Mouse (Mus musculus) myocyte (in vitro differentiated cells): ENCODE results near the gene Sh3glb1. TPM values are rescaled to one million over a fixed set of nuclear protein-coding genes. Genes with fewer than 3 reads are reported as not detected.

Experiments used
- H3K27me3 ChIP-seq: one replicate; pipeline ENCODE4 v1.6.1; 2011; ENCODE audit not compliant: control insufficient read depth, insufficient read depth, insufficient read length
- H3K36me3 ChIP-seq: one replicate; pipeline ENCODE4 v1.6.1; 2011; ENCODE audit not compliant: control insufficient read depth, insufficient read depth
- H3K4me2 ChIP-seq: one replicate; pipeline ENCODE4 v1.6.1; 2011; ENCODE audit warnings: low read depth, control low read depth
- H3K4me3 ChIP-seq: one replicate; pipeline ENCODE4 v1.5.1; 2011; ENCODE audit warnings: mild to moderate bottlenecking, control low read depth, moderate library complexity
- H3K79me2 ChIP-seq: one replicate; pipeline ENCODE4 v1.6.1; 2011; ENCODE audit not compliant: control insufficient read depth, insufficient read depth
- H3ac ChIP-seq: one replicate; pipeline ENCODE4 v1.6.1; 2011; ENCODE audit not compliant: control insufficient read depth, insufficient read length
- CEBPB ChIP-seq: IDR thresholded peaks from 2 replicates; pipeline ENCODE4 v1.6.1; 2011; ENCODE audit warnings: mild to moderate bottlenecking, moderate library complexity; ENCODE audit not compliant: poor library complexity, insufficient read depth, severe bottlenecking
- E2F4 ChIP-seq: IDR thresholded peaks from one replicate; pipeline ENCODE4 v1.6.1; 2011; ENCODE audit warnings: mild to moderate bottlenecking, control low read depth, moderate library complexity; ENCODE audit not compliant: insufficient read depth
- MAX ChIP-seq: IDR thresholded peaks from one replicate; pipeline ENCODE4 v1.6.1; 2011; ENCODE audit warnings: low read depth, mild to moderate bottlenecking, control low read depth
- MYOD1 ChIP-seq, 3 experiments: IDR thresholded peaks; one replicate each; pipeline ENCODE4 v1.6.1; 2011; ENCODE audit warnings: control low read depth in 2 of 3, low read depth in 2 of 3, mild to moderate bottlenecking in 2 of 3, moderate library complexity in 1 of 3; ENCODE audit not compliant: insufficient read length in 2 of 3, control insufficient read depth in 1 of 3
- MYOG ChIP-seq, 3 experiments: IDR thresholded peaks; one replicate each; pipeline ENCODE4 v1.6.1; 2011; ENCODE audit warnings: control low read depth in 2 of 3, low read depth in 2 of 3, mild to moderate bottlenecking in 2 of 3; ENCODE audit not compliant: insufficient read length in 2 of 3, control insufficient read depth in 1 of 3, insufficient read depth in 1 of 3
- POLR2A ChIP-seq: IDR thresholded peaks from one replicate; pipeline ENCODE4 v1.6.1; 2011; ENCODE audit warnings: low read depth, mild to moderate bottlenecking, control low read depth, moderate library complexity; ENCODE audit not compliant: insufficient read length
- POLR2AphosphoS2 ChIP-seq: IDR thresholded peaks from one replicate; pipeline ENCODE4 v1.6.1; 2011; ENCODE audit warnings: low read depth, control low read depth; ENCODE audit not compliant: insufficient read length
- REST ChIP-seq: IDR thresholded peaks from one replicate; pipeline ENCODE4 v1.6.1; 2011; ENCODE audit warnings: mild to moderate bottlenecking, control low read depth, moderate library complexity; ENCODE audit not compliant: insufficient read depth, insufficient read length
- SRF ChIP-seq: IDR thresholded peaks from one replicate; pipeline ENCODE4 v1.6.1; 2011; ENCODE audit warnings: low read depth; ENCODE audit not compliant: control insufficient read depth, insufficient read length
- TCF12 ChIP-seq: IDR thresholded peaks from one replicate; pipeline ENCODE4 v1.6.1; 2011; ENCODE audit warnings: mild to moderate bottlenecking, control low read depth; ENCODE audit not compliant: poor library complexity, insufficient read depth, severe bottlenecking
- TCF3 ChIP-seq: IDR thresholded peaks from one replicate; pipeline ENCODE4 v1.6.1; 2011; ENCODE audit warnings: low read depth, control low read depth; ENCODE audit not compliant: insufficient read length
- USF1 ChIP-seq: IDR thresholded peaks from one replicate; pipeline ENCODE4 v1.6.1; 2011; ENCODE audit warnings: low read depth, mild to moderate bottlenecking, control low read depth, moderate library complexity
- polyA plus RNA-seq: library from polyadenylated mRNA; unstranded; fragments of >200 nt; fragmentation: generic; extraction: Trizol; gene quantifications from one replicate; pipeline ENCODE4 v1.2.1, GENCODE M21; 2012; ENCODE audit warnings: missing spikeins

Gene Sh3glb1
- polyA plus RNA-seq, 1 experiment = 288 TPM

GRCm38 (mm10) chr3:144719088-144719900, 841 bp downstream of the Sh3glb1 start:
- Histone ChIP-seq H3K4me2 (peak overlapping the region; percentile 93), H3K27me3 (no peaks in the 10 kb centered on the region), H3K36me3 (no peaks in the 10 kb centered on the region), H3K4me3 (peak overlapping the region; percentile 59), H3ac (peak overlapping the region; percentile 94), H3K79me2 (peaks cover 56% of the 10 kb centered on the region)
- TF ChIP-seq MAX (no peak), USF1 (no peak), CEBPB (no peak), POLR2A (no peak), SRF (no peak), TCF12 (no peak), REST (no peak), TCF3 (no peak), MYOD1 (IDR thresholded peaks at IDR 0.05; ENCODE audit: control insufficient read depth in 1 of 3, insufficient read length in 2 of 3, low read depth in 2 of 3) (peak in 1 of 3 experiments; percentile 1), POLR2AphosphoS2 (peak; percentile 52), E2F4 (no peak), MYOG (IDR thresholded peaks at IDR 0.05; ENCODE audit: control insufficient read depth in 1 of 3, insufficient read depth in 1 of 3, insufficient read length in 2 of 3, low read depth in 2 of 3) (peak in 1 of 3 experiments; percentile 28)

GRCm38 (mm10) chr3:144718706-144719087, 1.4 kb downstream of the Sh3glb1 start:
- H3K27me3 ChIP-seq = no peaks in the 10 kb centered on the region
- TF ChIP-seq SRF = no peak
- no peak for TF ChIP-seq TCF12
- no peak for TF ChIP-seq TCF3
- no peak for TF ChIP-seq MYOG (IDR thresholded peaks at IDR 0.05; ENCODE audit: control insufficient read depth in 1 of 3, insufficient read depth in 1 of 3, insufficient read length in 2 of 3, low read depth in 2 of 3)
- no peak for TF ChIP-seq POLR2A
- TF ChIP-seq REST = no peak
- TF ChIP-seq MYOD1 (IDR thresholded peaks at IDR 0.05; ENCODE audit: control insufficient read depth in 1 of 3, insufficient read length in 2 of 3, low read depth in 2 of 3) = no peak
- no peak for TF ChIP-seq E2F4
- no peak for TF ChIP-seq POLR2AphosphoS2
- no peak for TF ChIP-seq CEBPB
- no peak for TF ChIP-seq USF1
- TF ChIP-seq MAX = no peak
- H3K36me3 ChIP-seq = no peaks in the 10 kb centered on the region
- H3K79me2 ChIP-seq = peaks cover 62% of the 10 kb centered on the region
- H3ac ChIP-seq = peak overlapping the region; percentile 94
- H3K4me3 ChIP-seq = peak overlapping the region; percentile 59
- H3K4me2 ChIP-seq = peak overlapping the region; percentile 93

GRCm38 (mm10) chr3:144717835-144718234, 2.3 kb downstream of the Sh3glb1 start:
- peak overlapping the region; percentile 59 for H3K4me3 ChIP-seq
- H3K4me2 ChIP-seq = peak overlapping the region; percentile 93
- peaks cover 9% of the 10 kb centered on the region for H3K36me3 ChIP-seq
- peaks cover 71% of the 10 kb centered on the region for H3K79me2 ChIP-seq
- H3ac ChIP-seq = peak overlapping the region; percentile 32
- peak; percentile 62 for TF ChIP-seq POLR2AphosphoS2
- no peak for TF ChIP-seq CEBPB
- peak; percentile 40 for TF ChIP-seq POLR2A
- H3K27me3 ChIP-seq = no peaks in the 10 kb centered on the region

GRCm38 (mm10) chr3:144717121-144717520, 3.0 kb downstream of the Sh3glb1 start:
- Histone ChIP-seq H3K4me2 (peak overlapping the region; percentile 93), H3ac (no peak overlapping the region), H3K27me3 (no peaks in the 10 kb centered on the region), H3K79me2 (peaks cover 78% of the 10 kb centered on the region), H3K4me3 (peak overlapping the region; percentile 59), H3K36me3 (peaks cover 16% of the 10 kb centered on the region)
- TF ChIP-seq MYOD1 (IDR thresholded peaks at IDR 0.05; ENCODE audit: control insufficient read depth in 1 of 3, insufficient read length in 2 of 3, low read depth in 2 of 3) (no peak), MAX (no peak), MYOG (IDR thresholded peaks at IDR 0.05; ENCODE audit: control insufficient read depth in 1 of 3, insufficient read depth in 1 of 3, insufficient read length in 2 of 3, low read depth in 2 of 3) (no peak), USF1 (no peak), SRF (no peak), CEBPB (no peak), E2F4 (no peak), REST (no peak), POLR2AphosphoS2 (no peak), TCF12 (no peak), POLR2A (no peak), TCF3 (no peak)

GRCm38 (mm10) chr3:144715901-144716300, 4.2 kb downstream of the Sh3glb1 start:
- Histone ChIP-seq H3K36me3 (peaks cover 26% of the 10 kb centered on the region), H3K79me2 (peaks cover 90% of the 10 kb centered on the region), H3K4me3 (peak overlapping the region; percentile 59), H3K27me3 (no peaks in the 10 kb centered on the region), H3ac (no peak overlapping the region), H3K4me2 (peak overlapping the region; percentile 93)
- no peak for TF ChIP-seq POLR2A
- TF ChIP-seq MYOD1 (IDR thresholded peaks at IDR 0.05; ENCODE audit: control insufficient read depth in 1 of 3, insufficient read length in 2 of 3, low read depth in 2 of 3) = no peak
- TF ChIP-seq MYOG (IDR thresholded peaks at IDR 0.05; ENCODE audit: control insufficient read depth in 1 of 3, insufficient read depth in 1 of 3, insufficient read length in 2 of 3, low read depth in 2 of 3) = no peak
- TF ChIP-seq POLR2AphosphoS2 = peak; percentile 65
- no peak for TF ChIP-seq MAX
- TF ChIP-seq TCF3 = no peak
- TF ChIP-seq CEBPB = no peak
